Mouse (Mus musculus) forebrain, embryonic 15.5 days (tissue): ENCODE measurements around the gene Dqx1. TPM values are rescaled to one million over a fixed set of nuclear protein-coding genes. Genes with fewer than 3 reads are reported as not detected.

Experiments used
- microRNA counts: library from miRNA; unstranded; fragments of <30 nt; microRNA quantifications from one replicate; lab custom pipeline; 2016
- microRNA-seq: library from miRNA; unstranded; fragments of <30 nt; microRNA quantifications from one replicate; pipeline ENCODE4, GENCODE M21; 2016
- polyA plus RNA-seq: library from polyadenylated mRNA; unstranded; fragments of >200 nt; fragmentation: Nextera tagmentation; extraction: Ambion mirVana; gene quantifications from 2 replicates; pipeline ENCODE4 v1.2.1, GENCODE M21; 2015

Gene Dqx1
- polyA plus RNA-seq, 1 experiment from 2014 or later, result 0.34 TPM

MicroRNAs encoded within 50 kb of the gene (microRNA counts, 519-probe panel; counts per million panel counts)
- microRNA mmu-miR-3470a+mmu-miR-3470b (lab: Ali Mortazavi, UCI), result 1,954 counts per million, percentile 22 among the panel's probes with 10 or more counts

Small RNA genes lying within 50 kb of the gene (microRNA-seq; reads per million reads assigned to microRNA genes)
- not detected for gene Mir3470a
- gene Mir7040, result not detected

Other genes with a start within 250 kb of the Dqx1 start
- 14.9 and 15.8 TPM in 2 replicates for gene Sema4f, start 118.1 kb upstream of the Dqx1 start, polyA plus RNA-seq
- not detected in 2 replicates for gene M1ap, start 110.9 kb upstream of the Dqx1 start, polyA plus RNA-seq
- 3.1 and 3.4 TPM in 2 replicates for gene Dok1, start 24.4 kb upstream of the Dqx1 start, polyA plus RNA-seq
- gene Loxl3, start 23.7 kb upstream of the Dqx1 start, polyA plus RNA-seq, result 4.7 and 6.3 TPM in 2 replicates
- 159 and 161 TPM in 2 replicates for gene Aup1, start 3.3 kb upstream of the Dqx1 start, polyA plus RNA-seq
- 69.9 and 71.0 TPM in 2 replicates for gene Htra2, start 2.6 kb upstream of the Dqx1 start, polyA plus RNA-seq
- gene Tlx2, start 12.4 kb downstream of the Dqx1 start, polyA plus RNA-seq, result not detected in 2 replicates
- gene Pcgf1, start 20.0 kb downstream of the Dqx1 start, polyA plus RNA-seq, result 48.1 and 49.2 TPM in 2 replicates
- not detected in 2 replicates for gene Lbx2, start 28.5 kb downstream of the Dqx1 start, polyA plus RNA-seq
- 3.8 and 4.3 TPM in 2 replicates for gene Ccdc142, start 43.8 kb downstream of the Dqx1 start, polyA plus RNA-seq
- 4.0 and 4.3 TPM in 2 replicates for gene Gm42688, start 43.8 kb downstream of the Dqx1 start, polyA plus RNA-seq
- gene Mrpl53, start 51.2 kb downstream of the Dqx1 start, polyA plus RNA-seq, result 121 and 126 TPM in 2 replicates
- gene Mogs, start 57.7 kb downstream of the Dqx1 start, polyA plus RNA-seq, result 24.2 and 26.7 TPM in 2 replicates
- 229 and 231 TPM in 2 replicates for gene Wbp1, start 63.7 kb downstream of the Dqx1 start, polyA plus RNA-seq
- gene Ino80b, start 67.6 kb downstream of the Dqx1 start, polyA plus RNA-seq, result 15.6 and 16.5 TPM in 2 replicates
- gene Rtkn, start 77.6 kb downstream of the Dqx1 start, polyA plus RNA-seq, result 6.1 and 7.0 TPM in 2 replicates
- 18.3 and 18.6 TPM in 2 replicates for gene Wdr54, start 98.6 kb downstream of the Dqx1 start, polyA plus RNA-seq
- 5.2 and 6.9 TPM in 2 replicates for gene 1700003E16Rik, start 98.6 kb downstream of the Dqx1 start, polyA plus RNA-seq
- 143 and 147 TPM in 2 replicates for gene Dctn1, start 108.1 kb downstream of the Dqx1 start, polyA plus RNA-seq
- gene Slc4a5, start 162.0 kb downstream of the Dqx1 start, polyA plus RNA-seq, result 0.46 and 0.85 TPM in 2 replicates